24 mouse cellular contexts compared by ENCODE assay signal in genomic region chr2:172260064-172260463, GRCm38 (mm10). TPM values are rescaled to one million over a fixed set of nuclear protein-coding genes. Genes with fewer than 3 reads are reported as not detected.
DNase-seq lines count a peak whose midpoint lies in the region; ATAC-seq and TF ChIP-seq lines count a peak whose summit lies in the region.
"Had no signal": no experiment of that assay in that cellular context is flagged by ENCODE, and none has a peak within 500 bp of the region (broad histone marks: within the 10 kb centered on the region; RNA-seq: fewer than 3 reads in every experiment).

No protein-coding gene starts in this region.

- 48% methylated on average over 5 of the region's 5 CpGs for WGBS in heart, embryonic 11.5 days (ENCODE audit: insufficient replicate concordance)
- 79% methylated on average over 5 of the region's 5 CpGs for WGBS in stomach, embryonic 14.5 days
- WGBS in stomach, postnatal 0 days: 68% methylated on average over 5 of the region's 5 CpGs
- WGBS in liver, embryonic 14.5 days (ENCODE audit: insufficient replicate concordance): 12% methylated on average over 5 of the region's 5 CpGs
- WGBS in forebrain, embryonic 11.5 days: 85% methylated on average over 5 of the region's 5 CpGs

- peak overlapping the region; percentile 46 for H3K27ac ChIP-seq in heart, embryonic 11.5 days (ENCODE audit: low read depth, low read length)
- no peak overlapping the region for H3K27ac ChIP-seq in stomach, embryonic 14.5 days (ENCODE audit: low read length)
- no peak overlapping the region for H3K27ac ChIP-seq in stomach, postnatal 0 days (replicated peaks)
- peak overlapping the region; percentile 84 for H3K27ac ChIP-seq in liver, embryonic 14.5 days
- H3K27ac ChIP-seq in forebrain, embryonic 11.5 days (ENCODE audit: low read depth, low read length): no peak overlapping the region
- H3K27ac ChIP-seq: hindbrain, postnatal 0 days; limb, embryonic 13.5 days had no signal

- no peak for DNase-seq in heart, postnatal 14 days
- no peak for DNase-seq in stomach, postnatal 0 days (ENCODE audit: low spot score)
- DNase-seq in liver, embryonic 14.5 days (ENCODE audit: low read depth in 3 of 3, low spot score in 3 of 3): peak; percentile 88 to 89 (median 88)
- DNase-seq in forebrain, embryonic 11.5 days (ENCODE audit: low spot score): no peak
- no peak for DNase-seq in cerebellum, adult 8-10 months
- DNase-seq: adrenal gland, postnatal 14 days; cerebellum, postnatal 14 days; forebrain, postnatal 0 days; kidney, adult 9 months; right cerebral cortex, adult 18-20 months; thymus, postnatal 14 days had no signal

- peak; percentile 89 for ATAC-seq in heart, embryonic 11.5 days (replicated peaks; ENCODE audit: insufficient number of reproducible peaks, low FRiP score, low TSS enrichment)
- ATAC-seq in stomach, embryonic 14.5 days (ENCODE audit: insufficient number of reproducible peaks, insufficient read depth, low FRiP score, low read depth): peak; percentile 67; the same call in 1 of the 2 replicates
- no peak for ATAC-seq in stomach, postnatal 0 days (ENCODE audit: low FRiP score, low TSS enrichment)
- peak; percentile 95 for ATAC-seq in liver, embryonic 14.5 days (ENCODE audit: insufficient read depth)
- ATAC-seq in forebrain, embryonic 11.5 days (replicated peaks; ENCODE audit: low FRiP score): no peak
- ATAC-seq: activated CD4-positive, CD25-positive, alpha-beta regulatory T cell, adult 4 months; forebrain, postnatal 0 days; hindbrain, postnatal 0 days; Patski had no signal

- no peaks in the 10 kb centered on the region for H3K36me3 ChIP-seq in heart, embryonic 11.5 days (ENCODE audit: control insufficient read depth, insufficient read depth, low read length)
- H3K36me3 ChIP-seq in stomach, embryonic 14.5 days (ENCODE audit: control insufficient read depth, insufficient read depth, low read length): no peaks in the 10 kb centered on the region
- H3K36me3 ChIP-seq in stomach, postnatal 0 days (ENCODE audit: control insufficient read depth, insufficient read depth, low read length): no peaks in the 10 kb centered on the region
- H3K36me3 ChIP-seq in liver, embryonic 14.5 days (replicated peaks; ENCODE audit: control insufficient read depth, insufficient read depth, low read depth): no peaks in the 10 kb centered on the region
- no peaks in the 10 kb centered on the region for H3K36me3 ChIP-seq in forebrain, embryonic 11.5 days (ENCODE audit: control insufficient read depth, insufficient read depth, low read length)
- H3K36me3 ChIP-seq: limb, embryonic 13.5 days had no signal

- intact Hi-C loops in heart, postnatal 14 days (cut with DNase I): no loop called here

- no peaks in the 10 kb centered on the region for H3K9me3 ChIP-seq in heart, embryonic 11.5 days (replicated peaks; ENCODE audit: control insufficient read depth, low read length)
- no peaks in the 10 kb centered on the region for H3K9me3 ChIP-seq in stomach, embryonic 14.5 days (ENCODE audit: control insufficient read depth, low read depth, low read length)
- no peaks in the 10 kb centered on the region for H3K9me3 ChIP-seq in stomach, postnatal 0 days (ENCODE audit: control insufficient read depth, low read length)
- no peaks in the 10 kb centered on the region for H3K9me3 ChIP-seq in liver, embryonic 14.5 days (ENCODE audit: control insufficient read depth, low read length)
- H3K9me3 ChIP-seq in forebrain, embryonic 11.5 days (ENCODE audit: control insufficient read depth, low read length): no peaks in the 10 kb centered on the region
- H3K9me3 ChIP-seq: limb, embryonic 13.5 days had no signal

- TF ChIP-seq EP300 in stomach, postnatal 0 days (optimal IDR thresholded peaks at IDR 0.05): no peak
- peak; percentile 94 for TF ChIP-seq EP300 in liver, embryonic 14.5 days (IDR thresholded peaks at IDR 0.05; ENCODE audit: low read depth)

- H3K4me3 ChIP-seq in heart, embryonic 11.5 days (ENCODE audit: low read depth, low read length): no peak overlapping the region
- no peak overlapping the region for H3K4me3 ChIP-seq in stomach, embryonic 14.5 days (ENCODE audit: low read depth, low read length)
- H3K4me3 ChIP-seq in stomach, postnatal 0 days (ENCODE audit: low read depth, low read length): no peak overlapping the region
- H3K4me3 ChIP-seq in liver, embryonic 14.5 days (ENCODE audit: insufficient read depth in 1 of 2, low read depth in 2 of 2, low read length in 2 of 2): peak overlapping the region; percentile 10 to 51
- no peak overlapping the region for H3K4me3 ChIP-seq in forebrain, embryonic 11.5 days (ENCODE audit: low read depth, low read length)
- H3K4me3 ChIP-seq: limb, embryonic 13.5 days had no signal

- no peaks in the 10 kb centered on the region for H3K27me3 ChIP-seq in heart, embryonic 11.5 days (ENCODE audit: control insufficient read depth, insufficient read depth, low read length)
- no peaks in the 10 kb centered on the region for H3K27me3 ChIP-seq in stomach, embryonic 14.5 days (ENCODE audit: control insufficient read depth, insufficient read depth, low read length)
- H3K27me3 ChIP-seq in stomach, postnatal 0 days (ENCODE audit: control insufficient read depth, insufficient read depth, low read length): no peaks in the 10 kb centered on the region
- H3K27me3 ChIP-seq in liver, embryonic 14.5 days (ENCODE audit: control insufficient read depth, insufficient read depth, low read length): no peaks in the 10 kb centered on the region
- no peaks in the 10 kb centered on the region for H3K27me3 ChIP-seq in forebrain, embryonic 11.5 days (ENCODE audit: control insufficient read depth, insufficient read depth, low read length)
- H3K27me3 ChIP-seq: limb, embryonic 13.5 days; Patski had no signal

- no peak for TF ChIP-seq CTCF in stomach, postnatal 0 days (IDR thresholded peaks at IDR 0.05; ENCODE audit: low read depth)
- no peak for TF ChIP-seq CTCF in liver, embryonic 14.5 days (IDR thresholded peaks at IDR 0.05; ENCODE audit: low read depth)

- no peak overlapping the region for H3K4me2 ChIP-seq in heart, embryonic 11.5 days
- no peak overlapping the region for H3K4me2 ChIP-seq in stomach, embryonic 14.5 days (replicated peaks; ENCODE audit: low read depth, low read length)
- H3K4me2 ChIP-seq in stomach, postnatal 0 days (replicated peaks; ENCODE audit: low read depth): no peak overlapping the region
- peak overlapping the region; percentile 53 for H3K4me2 ChIP-seq in liver, embryonic 14.5 days (ENCODE audit: low read depth)
- H3K4me2 ChIP-seq in forebrain, embryonic 11.5 days (ENCODE audit: low read depth, low read length, severe bottlenecking): no peak overlapping the region
- H3K4me2 ChIP-seq: limb, embryonic 13.5 days had no signal

- 0 out of 2 replicates have a peak, but pooled peaks cover 3% of the 10 kb centered on the region for H3K4me1 ChIP-seq in heart, embryonic 11.5 days (ENCODE audit: control insufficient read depth, insufficient read depth, low read length)
- H3K4me1 ChIP-seq in stomach, embryonic 14.5 days (ENCODE audit: control insufficient read depth, insufficient read depth, low read length): no peaks in the 10 kb centered on the region
- H3K4me1 ChIP-seq in stomach, postnatal 0 days (replicated peaks; ENCODE audit: control insufficient read depth, insufficient read depth): no peaks in the 10 kb centered on the region
- H3K4me1 ChIP-seq in liver, embryonic 14.5 days (replicated peaks; ENCODE audit: control insufficient read depth in 2 of 2, insufficient read depth in 2 of 2, low read length in 1 of 2): peaks cover 62 to 77% of the 10 kb centered on the region in 2 experiments
- peaks cover under 1% of the 10 kb centered on the region; the same call in 1 of the 2 replicates for H3K4me1 ChIP-seq in forebrain, embryonic 11.5 days (replicated peaks; ENCODE audit: control insufficient read depth, insufficient read depth, low read length)
- H3K4me1 ChIP-seq: limb, embryonic 13.5 days had no signal

- H3K9ac ChIP-seq in heart, embryonic 11.5 days (ENCODE audit: low read depth, low read length): no peak overlapping the region
- H3K9ac ChIP-seq in stomach, embryonic 14.5 days (replicated peaks; ENCODE audit: low read depth, low read length): no peak overlapping the region
- H3K9ac ChIP-seq in stomach, postnatal 0 days (ENCODE audit: low read length): no peak overlapping the region
- H3K9ac ChIP-seq in liver, embryonic 14.5 days (replicated peaks): peak overlapping the region; percentile 70
- no peak overlapping the region for H3K9ac ChIP-seq in forebrain, embryonic 11.5 days (ENCODE audit: low read length)
- H3K9ac ChIP-seq: forebrain, postnatal 0 days; limb, embryonic 13.5 days had no signal

RNA-seq across cellular contexts. Expression of gene Mc3r, which starts 11.8 kb away (rescaled TPM):
- 0.13 TPM in 1 of 2 replicates, not detected in the other for polyA plus RNA-seq in heart, embryonic 11.5 days (2014; fragmentation: Nextera tagmentation; extraction: Ambion mirVana)
- not detected for total RNA-seq in heart, postnatal 14 days (2021)
- not detected in 2 replicates for polyA plus RNA-seq in stomach, embryonic 14.5 days (2014; fragmentation: Nextera tagmentation; extraction: Ambion mirVana)
- polyA plus RNA-seq in stomach, postnatal 0 days (2015; fragmentation: Nextera tagmentation; extraction: Ambion mirVana): not detected in 2 replicates
- not detected in 2 replicates for polyA plus RNA-seq in liver, embryonic 14.5 days (2012; rRNA removed)
- not detected in 2 replicates for polyA plus RNA-seq in liver, embryonic 14.5 days (2014; fragmentation: Nextera tagmentation; extraction: Ambion mirVana)
- 0.09 TPM in 1 of 2 replicates, not detected in the other for polyA plus RNA-seq in forebrain, embryonic 11.5 days (2014; fragmentation: Nextera tagmentation; extraction: Ambion mirVana)
- total RNA-seq: adrenal gland, postnatal 14 days; gastrocnemius, adult 8-10 months; heart, adult 8-10 months; hematopoietic stem cell, adult 5-6 weeks had no signal
- polyA plus RNA-seq: activated CD4-positive, CD25-positive, alpha-beta regulatory T cell, adult 4 months; embryonic facial prominence, embryonic 11.5 days; large intestine, adult 2 months; Patski; small intestine, adult 2 months; stomach, embryonic 16.5 days had no signal

Comparison
In these comparisons a context has a peak if more than half of its experiments do, and no peak if none do; other contexts are left out.
1. ATAC-seq: peak in heart, embryonic 11.5 days (single experiment), stomach, embryonic 14.5 days (single experiment) and liver, embryonic 14.5 days (single experiment); none in stomach, postnatal 0 days (single experiment) and forebrain, embryonic 11.5 days (single experiment).
2. H3K27ac ChIP-seq: peak in heart, embryonic 11.5 days (single experiment) and liver, embryonic 14.5 days (single experiment); none in stomach, embryonic 14.5 days (single experiment), stomach, postnatal 0 days (single experiment) and forebrain, embryonic 11.5 days (single experiment).
3. H3K4me3 ChIP-seq: peak in liver, embryonic 14.5 days (2 of 2); none in heart, embryonic 11.5 days (single experiment), stomach, embryonic 14.5 days (single experiment), stomach, postnatal 0 days (single experiment) and forebrain, embryonic 11.5 days (single experiment).
4. DNase-seq: peak in liver, embryonic 14.5 days (3 of 3); none in heart, postnatal 14 days (0 of 2), stomach, postnatal 0 days (single experiment), forebrain, embryonic 11.5 days (single experiment) and cerebellum, adult 8-10 months (single experiment).